Mouse (Mus musculus): Measurements from ENCODE around the gene Ppp1r12b.

GRCm38 (mm10) chr1:134771999-134772398 lies 183.7 kb downstream of the Ppp1r12b start:
- TF ChIP-seq POLR2A (IDR thresholded peaks at IDR 0.05; ENCODE audit: extremely low read depth, insufficient read depth, low read length) (no peak), CTCF (IDR thresholded peaks at IDR 0.05; ENCODE audit: low read depth, low read length) (no peak)

Measured in liver, adult 2 months (tissue).